Mouse (Mus musculus) lung, embryonic 16.5 days (tissue): ENCODE measurements around the gene Umps. TPM values are rescaled to one million over a fixed set of nuclear protein-coding genes. Genes with fewer than 3 reads are reported as not detected.

ENCODE experiments used
- ATAC-seq: fragments of 200-750 bp; cut with Nextera tagmentation; 2 replicates; pipeline ENCODE4 v1.8.0; 2017; ENCODE audit warnings: low read depth, mild to moderate bottlenecking, moderate library complexity
- H3K27ac ChIP-seq: fragments of 300-500 bp; sonication (generic); 2 replicates; pipeline ENCODE4 v1.5.1; 2014; ENCODE audit warnings: mild to moderate bottlenecking, control low read depth, low read length
- H3K27me3 ChIP-seq: fragments of 300-500 bp; sonication (generic); 2 replicates; pipeline ENCODE4 v1.6.1; 2014; ENCODE audit warnings: low read depth, low read length, mixed read lengths; ENCODE audit not compliant: control insufficient read depth, insufficient read depth
- H3K36me3 ChIP-seq: fragments of 300-500 bp; sonication (generic); 2 replicates; pipeline ENCODE4 v1.6.1; 2014; ENCODE audit warnings: low read length; ENCODE audit not compliant: control insufficient read depth, insufficient read depth
- H3K4me1 ChIP-seq: fragments of 300-500 bp; sonication (generic); replicated peaks from 2 replicates; pipeline ENCODE4 v1.6.1; 2014; ENCODE audit warnings: low read length, mixed read lengths; ENCODE audit not compliant: control insufficient read depth, insufficient read depth
- H3K4me2 ChIP-seq: fragments of 300-500 bp; sonication (generic); 2 replicates; pipeline ENCODE4 v1.6.1; 2014; ENCODE audit warnings: low read depth, low read length, control low read depth
- H3K4me3 ChIP-seq: fragments of 300-500 bp; sonication (generic); 2 replicates; pipeline ENCODE4 v1.5.1; 2014; ENCODE audit warnings: mild to moderate bottlenecking, low read length, control low read depth
- H3K9ac ChIP-seq: fragments of 300-500 bp; sonication (generic); 2 replicates; pipeline ENCODE4 v1.6.1; 2014; ENCODE audit warnings: low read length, control low read depth
- H3K9me3 ChIP-seq: fragments of 300-500 bp; sonication (generic); 2 replicates; pipeline ENCODE4 v1.6.1; 2016; ENCODE audit warnings: low read length; ENCODE audit not compliant: control insufficient read depth
- WGBS: fragments of 180-500 bp; shearing (Covaris S2); extraction: QIAGEN DNeasy Blood & Tissue Kit; methylation state at CpG from one replicate; pipeline ENCODE4 v1.1.7; 2014; 5-methylcytosine and 5-hydroxymethylcytosine counted together
- polyA plus RNA-seq: library from polyadenylated mRNA; unstranded; fragments of >200 nt; fragmentation: Nextera tagmentation; extraction: Ambion mirVana; gene quantifications from 2 replicates; pipeline ENCODE4 v1.2.1, GENCODE M21; 2015

Umps gene
- polyA plus RNA-seq, 1 experiment from 2014 or later, result 49.9 TPM

DNA sequence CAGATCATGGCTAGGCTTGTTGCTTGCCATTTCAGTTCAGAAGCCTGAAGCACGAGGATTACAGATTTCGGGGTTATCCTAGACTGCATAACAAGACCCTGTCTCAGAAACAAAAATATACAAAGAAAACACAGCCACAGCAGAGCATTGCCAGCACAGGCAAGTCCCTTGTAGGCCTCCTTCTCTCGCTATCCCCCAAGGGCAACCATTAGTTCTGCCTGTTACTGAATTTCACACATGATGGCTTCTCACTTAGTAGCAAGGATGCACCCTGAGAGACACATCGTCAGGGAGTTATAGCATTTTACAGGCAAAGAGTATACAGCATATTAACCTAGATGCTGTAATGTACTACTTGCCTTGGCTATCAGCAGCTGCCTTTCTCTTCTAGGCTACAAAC is 58.6 kb downstream of the Umps start:
- H3K27me3 ChIP-seq, result no peaks in the 10 kb centered on the region
- no peak overlapping the region for H3K9ac ChIP-seq
- H3K36me3 ChIP-seq, result 0 out of 2 replicates have a peak, but pooled peaks cover 2% of the 10 kb centered on the region
- ATAC-seq, result no peak
- peaks cover 11% of the 10 kb centered on the region; the same call in 1 of the 2 replicates for H3K4me1 ChIP-seq
- no peak overlapping the region for H3K4me3 ChIP-seq
- H3K4me2 ChIP-seq, result no peak overlapping the region
- WGBS, result 72% methylated on average over 4 of the region's 4 CpGs
- no peak overlapping the region for H3K27ac ChIP-seq
- no peaks in the 10 kb centered on the region for H3K9me3 ChIP-seq

Other genes with a start within 250 kb of the Umps start
- 0.05 and 0.20 TPM in 2 replicates for gene Muc13, start 173.0 kb downstream of the Umps start, polyA plus RNA-seq
- gene Itgb5, start 137.4 kb downstream of the Umps start, polyA plus RNA-seq, result 9.8 and 10.9 TPM in 2 replicates